Comparison of ENCODE assay signal across 9 mouse cellular contexts in the genomic region with DNA sequence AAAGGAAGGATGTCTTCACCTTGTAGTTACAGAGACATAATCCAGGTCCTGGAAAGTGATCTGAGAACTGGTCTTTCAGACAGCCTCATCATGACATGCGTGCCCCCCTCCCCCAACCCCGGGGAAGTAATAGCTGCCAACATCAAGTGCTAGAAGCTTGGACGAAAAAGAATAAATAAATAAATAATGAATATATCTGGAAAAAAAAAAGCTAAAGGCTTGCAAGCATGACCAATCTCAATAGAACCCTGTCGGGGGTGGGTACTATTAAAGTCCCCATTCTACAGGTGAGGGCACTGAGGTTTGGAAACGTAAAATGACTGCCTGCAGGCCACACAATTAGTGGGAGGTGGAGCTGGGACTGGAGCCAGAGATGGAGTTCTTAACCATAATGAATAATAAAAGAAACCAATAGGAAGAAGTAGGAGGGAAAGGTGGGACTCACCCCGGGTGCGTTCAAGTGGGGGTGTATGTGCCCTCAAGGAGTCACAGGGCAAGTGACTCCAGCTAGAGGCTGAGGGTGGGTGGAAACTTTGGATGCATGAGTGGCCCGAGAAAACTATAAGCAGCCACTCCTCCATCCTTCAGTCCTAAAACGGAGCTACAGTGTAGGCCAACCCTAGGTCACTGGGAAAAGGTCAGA. TPM values are rescaled to one million over a fixed set of nuclear protein-coding genes. Genes with fewer than 3 reads are reported as not detected.
DNase-seq lines count a peak whose midpoint lies in the region; ATAC-seq and TF ChIP-seq lines count a peak whose summit lies in the region.
"Had no signal": no experiment of that assay in that cellular context is flagged by ENCODE, and none has a peak within 500 bp of the region (broad histone marks: within the 10 kb centered on the region; RNA-seq: fewer than 3 reads in every experiment).

No protein-coding gene starts in this region.

- H3K27ac ChIP-seq in cerebellum, adult 2 months (ENCODE audit: insufficient read depth, low read length) = peak overlapping the region; percentile 55
- no peak overlapping the region for H3K27ac ChIP-seq in embryonic facial prominence, embryonic 10.5 days (replicated peaks)
- H3K27ac ChIP-seq in hindbrain, embryonic 12.5 days = no peak overlapping the region
- peak overlapping the region; percentile 79; the same call in 1 of the 2 replicates for H3K27ac ChIP-seq in limb, embryonic 15.5 days
- H3K27ac ChIP-seq in neural tube, embryonic 12.5 days = no peak overlapping the region

- DNase-seq in cerebellum, adult 2 months = peak; percentile 28 to 42
- no peak for DNase-seq in cerebellum, postnatal 4 days (ENCODE audit: low spot score in 2 of 2)
- DNase-seq in embryonic facial prominence, embryonic 10.5 days (ENCODE audit: low spot score) = no peak
- no peak for DNase-seq in right cerebral cortex, adult 2 months (ENCODE audit: low spot score in 2 of 2)
- no peak for DNase-seq in layer of hippocampus, postnatal 14 days (ENCODE audit: low spot score in 2 of 2)

- ATAC-seq in hindbrain, embryonic 12.5 days (ENCODE audit: low FRiP score) = no peak
- no peak for ATAC-seq in limb, embryonic 15.5 days (ENCODE audit: insufficient number of reproducible peaks, low FRiP score, low TSS enrichment, low read depth)
- ATAC-seq in neural tube, embryonic 12.5 days (ENCODE audit: low FRiP score, low read depth) = no peak

- no peak for TF ChIP-seq CTCF in cerebellum, adult 2 months (IDR thresholded peaks at IDR 0.05; ENCODE audit: borderline replicate concordance, insufficient read depth, low read depth, low read length)

- no peaks in the 10 kb centered on the region for H3K27me3 ChIP-seq in cerebellum, adult 2 months (ENCODE audit: control insufficient read depth, insufficient read depth, low read length)
- H3K27me3 ChIP-seq in embryonic facial prominence, embryonic 10.5 days (replicated peaks; ENCODE audit: low read depth, poor library complexity, severe bottlenecking) = no peaks in the 10 kb centered on the region
- no peaks in the 10 kb centered on the region for H3K27me3 ChIP-seq in hindbrain, embryonic 12.5 days
- no peaks in the 10 kb centered on the region for H3K27me3 ChIP-seq in limb, embryonic 15.5 days
- H3K27me3 ChIP-seq in neural tube, embryonic 12.5 days (replicated peaks) = no peaks in the 10 kb centered on the region

- H3K4me1 ChIP-seq in cerebellum, adult 2 months (ENCODE audit: control insufficient read depth, insufficient read depth, low read length) = peaks cover 21% of the 10 kb centered on the region
- peaks cover 35% of the 10 kb centered on the region for H3K4me1 ChIP-seq in embryonic facial prominence, embryonic 10.5 days
- peaks cover 19% of the 10 kb centered on the region for H3K4me1 ChIP-seq in hindbrain, embryonic 12.5 days
- peaks cover 31% of the 10 kb centered on the region for H3K4me1 ChIP-seq in limb, embryonic 15.5 days
- peaks cover 18% of the 10 kb centered on the region for H3K4me1 ChIP-seq in neural tube, embryonic 12.5 days

- peak overlapping the region; percentile 74 for H3K4me2 ChIP-seq in hindbrain, embryonic 12.5 days (replicated peaks)
- H3K4me2 ChIP-seq in limb, embryonic 15.5 days = peak overlapping the region; percentile 85
- H3K4me2 ChIP-seq in neural tube, embryonic 12.5 days (replicated peaks) = peak overlapping the region; percentile 89

- 16% methylated on average over 9 of the region's 9 CpGs for WGBS in cerebellum, adult 2 months
- 50% methylated on average over 9 of the region's 9 CpGs for WGBS in embryonic facial prominence, embryonic 10.5 days
- WGBS in hindbrain, embryonic 12.5 days = 45% methylated on average over 9 of the region's 9 CpGs
- 35% methylated on average over 9 of the region's 9 CpGs for WGBS in limb, embryonic 15.5 days
- WGBS in neural tube, embryonic 12.5 days = 46% methylated on average over 9 of the region's 9 CpGs

- peak overlapping the region; percentile 83 for H3K4me3 ChIP-seq in cerebellum, adult 2 months (replicated peaks; ENCODE audit: insufficient read depth, low read depth, low read length)
- peak overlapping the region; percentile 91 for H3K4me3 ChIP-seq in embryonic facial prominence, embryonic 10.5 days
- H3K4me3 ChIP-seq in hindbrain, embryonic 12.5 days = peak overlapping the region; percentile 85
- H3K4me3 ChIP-seq in limb, embryonic 15.5 days = peak overlapping the region; percentile 80
- H3K4me3 ChIP-seq in neural tube, embryonic 12.5 days = peak overlapping the region; percentile 76

- H3K9me3 ChIP-seq in embryonic facial prominence, embryonic 10.5 days = no peaks in the 10 kb centered on the region
- no peaks in the 10 kb centered on the region for H3K9me3 ChIP-seq in hindbrain, embryonic 12.5 days (replicated peaks)
- H3K9me3 ChIP-seq in limb, embryonic 15.5 days = no peaks in the 10 kb centered on the region
- H3K9me3 ChIP-seq in neural tube, embryonic 12.5 days = no peaks in the 10 kb centered on the region
- H3K9me3 ChIP-seq: G1E had no signal

- peaks cover 13% of the 10 kb centered on the region for H3K36me3 ChIP-seq in embryonic facial prominence, embryonic 10.5 days (replicated peaks)
- 0 out of 2 replicates have a peak, but pooled peaks cover 2% of the 10 kb centered on the region for H3K36me3 ChIP-seq in hindbrain, embryonic 12.5 days
- peaks cover 3% of the 10 kb centered on the region; the same call in 1 of the 2 replicates for H3K36me3 ChIP-seq in limb, embryonic 15.5 days
- H3K36me3 ChIP-seq in neural tube, embryonic 12.5 days = peaks cover 2% of the 10 kb centered on the region; the same call in 1 of the 2 replicates

- no peak for TF ChIP-seq POLR2A in cerebellum, adult 2 months (IDR thresholded peaks at IDR 0.05; ENCODE audit: borderline replicate concordance, insufficient read depth, low read length)

- peak overlapping the region; percentile 91 for H3K9ac ChIP-seq in hindbrain, embryonic 12.5 days
- peak overlapping the region; percentile 87; the same call in 1 of the 2 replicates for H3K9ac ChIP-seq in limb, embryonic 15.5 days
- peak overlapping the region; percentile 88 for H3K9ac ChIP-seq in neural tube, embryonic 12.5 days

RNA-seq across cellular contexts. Expression of a gene that starts 18.1 kb away (rescaled TPM):
- polyA plus RNA-seq in cerebellum, adult 2 months (2012; rRNA removed) = 51.8 and 58.7 TPM in 2 replicates
- 2.3 and 3.0 TPM in 2 replicates for polyA plus RNA-seq in embryonic facial prominence, embryonic 10.5 days (2016; fragmentation: Nextera tagmentation; extraction: Ambion mirVana)
- polyA plus RNA-seq in hindbrain, embryonic 12.5 days (2016; fragmentation: Nextera tagmentation; extraction: Ambion mirVana) = 4.1 and 6.4 TPM in 2 replicates
- 2.9 and 3.6 TPM in 2 replicates for polyA plus RNA-seq in limb, embryonic 15.5 days (2015; fragmentation: Nextera tagmentation; extraction: Ambion mirVana)
- polyA plus RNA-seq in neural tube, embryonic 12.5 days (2016; fragmentation: Nextera tagmentation; extraction: Ambion mirVana) = 9.9 and 11.5 TPM in 2 replicates
- total RNA-seq in layer of hippocampus, postnatal 14 days (2021) = 10 to 100 TPM; 30.0 to 36.7 TPM

RNA-seq across cellular contexts. Expression of a gene that starts 29.9 kb away (rescaled TPM):
- 4.2 and 4.8 TPM in 2 replicates for polyA plus RNA-seq in cerebellum, adult 2 months (2012; rRNA removed)
- 27.6 and 35.7 TPM in 2 replicates for polyA plus RNA-seq in embryonic facial prominence, embryonic 10.5 days (2016; fragmentation: Nextera tagmentation; extraction: Ambion mirVana)
- polyA plus RNA-seq in hindbrain, embryonic 12.5 days (2016; fragmentation: Nextera tagmentation; extraction: Ambion mirVana) = 12.6 and 13.6 TPM in 2 replicates
- 499 and 506 TPM in 2 replicates for polyA plus RNA-seq in limb, embryonic 15.5 days (2015; fragmentation: Nextera tagmentation; extraction: Ambion mirVana)
- polyA plus RNA-seq in neural tube, embryonic 12.5 days (2016; fragmentation: Nextera tagmentation; extraction: Ambion mirVana) = 8.3 and 9.5 TPM in 2 replicates
- 1 to 10 TPM; 1.2 to 1.5 TPM for total RNA-seq in layer of hippocampus, postnatal 14 days (2021)

RNA-seq across cellular contexts. Expression of a gene that starts 40.6 kb away (rescaled TPM):
- polyA plus RNA-seq in cerebellum, adult 2 months (2012; rRNA removed) = 10.8 and 11.1 TPM in 2 replicates
- 14.8 TPM in 2 replicates for polyA plus RNA-seq in embryonic facial prominence, embryonic 10.5 days (2016; fragmentation: Nextera tagmentation; extraction: Ambion mirVana)
- 16.6 and 18.6 TPM in 2 replicates for polyA plus RNA-seq in hindbrain, embryonic 12.5 days (2016; fragmentation: Nextera tagmentation; extraction: Ambion mirVana)
- polyA plus RNA-seq in limb, embryonic 15.5 days (2015; fragmentation: Nextera tagmentation; extraction: Ambion mirVana) = 14.6 and 15.3 TPM in 2 replicates
- 16.4 and 16.9 TPM in 2 replicates for polyA plus RNA-seq in neural tube, embryonic 12.5 days (2016; fragmentation: Nextera tagmentation; extraction: Ambion mirVana)
- total RNA-seq in layer of hippocampus, postnatal 14 days (2021) = 1 to 10 TPM; 6.8 to 9.1 TPM

RNA-seq across cellular contexts. Expression of a gene that starts 47.7 kb away (rescaled TPM):
- polyA plus RNA-seq in cerebellum, adult 2 months (2012; rRNA removed) = 23.6 and 23.9 TPM in 2 replicates
- polyA plus RNA-seq in embryonic facial prominence, embryonic 10.5 days (2016; fragmentation: Nextera tagmentation; extraction: Ambion mirVana) = 29.4 and 30.9 TPM in 2 replicates
- 21.9 and 22.2 TPM in 2 replicates for polyA plus RNA-seq in hindbrain, embryonic 12.5 days (2016; fragmentation: Nextera tagmentation; extraction: Ambion mirVana)
- polyA plus RNA-seq in limb, embryonic 15.5 days (2015; fragmentation: Nextera tagmentation; extraction: Ambion mirVana) = 15.7 and 17.2 TPM in 2 replicates
- 22.7 and 24.7 TPM in 2 replicates for polyA plus RNA-seq in neural tube, embryonic 12.5 days (2016; fragmentation: Nextera tagmentation; extraction: Ambion mirVana)
- 10 to 100 TPM; 11.1 to 11.4 TPM for total RNA-seq in layer of hippocampus, postnatal 14 days (2021)

RNA-seq across cellular contexts. Expression of a gene that starts 57.3 kb away (rescaled TPM):
- polyA plus RNA-seq in cerebellum, adult 2 months (2012; rRNA removed) = 9.4 and 10.2 TPM in 2 replicates
- 10.7 and 12.2 TPM in 2 replicates for polyA plus RNA-seq in embryonic facial prominence, embryonic 10.5 days (2016; fragmentation: Nextera tagmentation; extraction: Ambion mirVana)
- 10.9 and 12.8 TPM in 2 replicates for polyA plus RNA-seq in hindbrain, embryonic 12.5 days (2016; fragmentation: Nextera tagmentation; extraction: Ambion mirVana)
- 5.8 and 7.3 TPM in 2 replicates for polyA plus RNA-seq in limb, embryonic 15.5 days (2015; fragmentation: Nextera tagmentation; extraction: Ambion mirVana)
- polyA plus RNA-seq in neural tube, embryonic 12.5 days (2016; fragmentation: Nextera tagmentation; extraction: Ambion mirVana) = 11.7 and 13.7 TPM in 2 replicates
- 1 to 10 TPM; 8.0 TPM for total RNA-seq in layer of hippocampus, postnatal 14 days (2021)

Comparison
In these comparisons a context has a peak if more than half of its experiments do, and no peak if none do; other contexts are left out.
1. DNase-seq: peak in cerebellum, adult 2 months (2 of 2); none in cerebellum, postnatal 4 days (0 of 2), embryonic facial prominence, embryonic 10.5 days (single experiment), right cerebral cortex, adult 2 months (0 of 2) and layer of hippocampus, postnatal 14 days (0 of 2).
2. H3K27ac ChIP-seq: peak in cerebellum, adult 2 months (single experiment) and limb, embryonic 15.5 days (single experiment); none in embryonic facial prominence, embryonic 10.5 days (single experiment), hindbrain, embryonic 12.5 days (single experiment) and neural tube, embryonic 12.5 days (single experiment).
3. RNA of a gene that starts 29.9 kb away (polyA plus RNA-seq): 499 to 506 TPM in limb, embryonic 15.5 days; 27.6 to 35.7 TPM in embryonic facial prominence, embryonic 10.5 days, 12.6 to 13.6 TPM in hindbrain, embryonic 12.5 days, 8.3 to 9.5 TPM in neural tube, embryonic 12.5 days and 4.2 to 4.8 TPM in cerebellum, adult 2 months; every median in the first group is over 10 times any median in the second.
4. Peak in every context shown above with its lines, with median percentiles within 50 percentile points of each other: H3K4me3 ChIP-seq, H3K4me2 ChIP-seq and H3K9ac ChIP-seq.